Mouse (Mus musculus): ENCODE measurements around the gene Tmcc1. TPM values are rescaled to one million over a fixed set of nuclear protein-coding genes. Genes with fewer than 3 reads are reported as not detected.

Gene Tmcc1
- polyA plus RNA-seq, 1 experiment from 2014 or later: 26.2 TPM

GRCm38 (mm10) chr6:116199682-116200081 is 6.4 kb upstream of the Tmcc1 start:
- no peak overlapping the region for H3K9ac ChIP-seq (replicated peaks; ENCODE audit: low read length)
- no peaks in the 10 kb centered on the region for H3K27me3 ChIP-seq (ENCODE audit: control insufficient read depth, insufficient read depth, low read length)
- H3K27ac ChIP-seq (replicated peaks; ENCODE audit: low read depth, low read length): no peak overlapping the region
- no peak for DNase-seq
- no peaks in the 10 kb centered on the region for H3K9me3 ChIP-seq (ENCODE audit: control insufficient read depth, low read length)
- no peaks in the 10 kb centered on the region for H3K36me3 ChIP-seq (ENCODE audit: control insufficient read depth, insufficient read depth, low read length)
- H3K4me3 ChIP-seq (replicated peaks; ENCODE audit: low read depth, low read length): no peak overlapping the region
- no peak for ATAC-seq (ENCODE audit: low FRiP score, low TSS enrichment)
- 75% methylated on average over 2 of the region's 2 CpGs for WGBS
- no peaks in the 10 kb centered on the region for H3K4me1 ChIP-seq (ENCODE audit: control insufficient read depth, insufficient read depth, low read length)
- H3K4me2 ChIP-seq (ENCODE audit: low read length): no peak overlapping the region

GRCm38 (mm10) chr6:116198173-116198572 is 4.9 kb upstream of the Tmcc1 start:
- Histone ChIP-seq H3K27ac (replicated peaks; ENCODE audit: low read depth, low read length) (no peak overlapping the region), H3K4me1 (ENCODE audit: control insufficient read depth, insufficient read depth, low read length) (peaks cover 6% of the 10 kb centered on the region; the same call in 1 of the 2 replicates), H3K4me2 (ENCODE audit: low read length) (no peak overlapping the region), H3K36me3 (ENCODE audit: control insufficient read depth, insufficient read depth, low read length) (no peaks in the 10 kb centered on the region), H3K9me3 (ENCODE audit: control insufficient read depth, low read length) (no peaks in the 10 kb centered on the region), H3K27me3 (ENCODE audit: control insufficient read depth, insufficient read depth, low read length) (no peaks in the 10 kb centered on the region), H3K4me3 (replicated peaks; ENCODE audit: low read depth, low read length) (no peak overlapping the region), H3K9ac (replicated peaks; ENCODE audit: low read length) (no peak overlapping the region)
- WGBS: 34% methylated on average over 3 of the region's 3 CpGs
- DNase-seq: peak; percentile 67
- ATAC-seq (ENCODE audit: low FRiP score, low TSS enrichment): no peak

- no peaks in the 10 kb centered on the region for H3K27me3 ChIP-seq (ENCODE audit: control insufficient read depth, insufficient read depth, low read length)
- H3K9me3 ChIP-seq (ENCODE audit: control insufficient read depth, low read length): no peaks in the 10 kb centered on the region
- ATAC-seq (ENCODE audit: low FRiP score, low TSS enrichment) (no peak), DNase-seq (no peak)
- WGBS: 72% methylated on average over 8 of the region's 8 CpGs
- H3K4me1 ChIP-seq (ENCODE audit: control insufficient read depth, insufficient read depth, low read length): peaks cover 21% of the 10 kb centered on the region
- H3K36me3 ChIP-seq (ENCODE audit: control insufficient read depth, insufficient read depth, low read length): no peaks in the 10 kb centered on the region
- H3K27ac ChIP-seq (replicated peaks; ENCODE audit: low read depth, low read length): no peak overlapping the region
- H3K4me3 ChIP-seq (replicated peaks; ENCODE audit: low read depth, low read length): no peak overlapping the region
- no peak overlapping the region for H3K9ac ChIP-seq (replicated peaks; ENCODE audit: low read length)
- no peak overlapping the region for H3K4me2 ChIP-seq (ENCODE audit: low read length)
Observed at GRCm38 (mm10) chr6:116195811-116196210, 2.5 kb upstream of the Tmcc1 start.

DNA sequence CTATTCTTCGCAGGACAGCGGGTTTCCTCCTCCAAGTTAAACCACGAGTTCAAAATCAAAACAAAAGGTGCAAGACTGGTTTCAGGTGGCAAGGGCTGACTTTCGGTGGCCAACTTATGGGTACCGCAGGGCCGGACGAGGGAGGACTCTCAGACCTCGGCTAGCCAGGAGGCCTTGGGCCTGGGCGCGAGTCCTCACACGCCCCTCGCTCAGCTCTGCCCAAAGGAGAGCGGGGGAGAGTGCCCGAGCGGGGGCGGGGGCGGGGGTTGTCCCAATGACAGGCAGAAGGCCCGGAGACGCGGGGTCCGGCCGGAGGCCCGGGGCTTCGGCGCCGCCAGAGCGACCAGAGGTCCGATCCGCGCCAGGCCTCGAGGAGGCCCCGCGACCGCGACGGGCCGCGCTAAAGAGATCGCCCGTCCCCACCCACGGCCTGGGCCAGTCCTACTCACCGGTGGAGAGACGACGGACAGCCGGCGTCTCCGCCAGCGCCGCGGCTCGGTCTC is 426 bp downstream of the Tmcc1 start:
- under 1% methylated on average over 41 of the region's 51 CpGs for WGBS
- Histone ChIP-seq H3K9me3 (ENCODE audit: control insufficient read depth, low read length) (no peaks in the 10 kb centered on the region), H3K4me1 (ENCODE audit: control insufficient read depth, insufficient read depth, low read length) (peaks cover 25% of the 10 kb centered on the region), H3K9ac (replicated peaks; ENCODE audit: low read length) (peak overlapping the region; percentile 92), H3K27ac (replicated peaks; ENCODE audit: low read depth, low read length) (peak overlapping the region; percentile 89), H3K4me2 (ENCODE audit: low read length) (peak overlapping the region; percentile 61), H3K36me3 (ENCODE audit: control insufficient read depth, insufficient read depth, low read length) (no peaks in the 10 kb centered on the region), H3K27me3 (ENCODE audit: control insufficient read depth, insufficient read depth, low read length) (no peaks in the 10 kb centered on the region), H3K4me3 (replicated peaks; ENCODE audit: low read depth, low read length) (peak overlapping the region; percentile 94)
- DNase-seq (no peak), ATAC-seq (ENCODE audit: low FRiP score, low TSS enrichment) (peak; percentile 87)

GRCm38 (mm10) chr6:116189417-116189816 is 3.9 kb downstream of the Tmcc1 start:
- no peaks in the 10 kb centered on the region for H3K9me3 ChIP-seq (ENCODE audit: control insufficient read depth, low read length)
- no peak overlapping the region for H3K27ac ChIP-seq (replicated peaks; ENCODE audit: low read depth, low read length)
- no peak overlapping the region for H3K4me3 ChIP-seq (replicated peaks; ENCODE audit: low read depth, low read length)
- H3K36me3 ChIP-seq (ENCODE audit: control insufficient read depth, insufficient read depth, low read length): no peaks in the 10 kb centered on the region
- DNase-seq: no peak
- no peaks in the 10 kb centered on the region for H3K27me3 ChIP-seq (ENCODE audit: control insufficient read depth, insufficient read depth, low read length)
- ATAC-seq (ENCODE audit: low FRiP score, low TSS enrichment): no peak
- H3K4me1 ChIP-seq (ENCODE audit: control insufficient read depth, insufficient read depth, low read length): peaks cover 25% of the 10 kb centered on the region
- H3K4me2 ChIP-seq (ENCODE audit: low read length): no peak overlapping the region
- 91% methylated on average over 1 of the region's 1 CpGs for WGBS
- no peak overlapping the region for H3K9ac ChIP-seq (replicated peaks; ENCODE audit: low read length)

GRCm38 (mm10) chr6:116186485-116186884 is 6.8 kb downstream of the Tmcc1 start:
- H3K27me3 ChIP-seq (ENCODE audit: control insufficient read depth, insufficient read depth, low read length): no peaks in the 10 kb centered on the region
- ATAC-seq (ENCODE audit: low FRiP score, low TSS enrichment) (no peak), DNase-seq (no peak)
- H3K36me3 ChIP-seq (ENCODE audit: control insufficient read depth, insufficient read depth, low read length): no peaks in the 10 kb centered on the region
- 53% methylated on average over 2 of the region's 2 CpGs for WGBS
- H3K4me1 ChIP-seq (ENCODE audit: control insufficient read depth, insufficient read depth, low read length): peaks cover 10% of the 10 kb centered on the region
- H3K27ac ChIP-seq (replicated peaks; ENCODE audit: low read depth, low read length): no peak overlapping the region
- H3K4me3 ChIP-seq (replicated peaks; ENCODE audit: low read depth, low read length): no peak overlapping the region
- no peak overlapping the region for H3K4me2 ChIP-seq (ENCODE audit: low read length)
- H3K9ac ChIP-seq (replicated peaks; ENCODE audit: low read length): no peak overlapping the region
- H3K9me3 ChIP-seq (ENCODE audit: control insufficient read depth, low read length): no peaks in the 10 kb centered on the region

DNA sequence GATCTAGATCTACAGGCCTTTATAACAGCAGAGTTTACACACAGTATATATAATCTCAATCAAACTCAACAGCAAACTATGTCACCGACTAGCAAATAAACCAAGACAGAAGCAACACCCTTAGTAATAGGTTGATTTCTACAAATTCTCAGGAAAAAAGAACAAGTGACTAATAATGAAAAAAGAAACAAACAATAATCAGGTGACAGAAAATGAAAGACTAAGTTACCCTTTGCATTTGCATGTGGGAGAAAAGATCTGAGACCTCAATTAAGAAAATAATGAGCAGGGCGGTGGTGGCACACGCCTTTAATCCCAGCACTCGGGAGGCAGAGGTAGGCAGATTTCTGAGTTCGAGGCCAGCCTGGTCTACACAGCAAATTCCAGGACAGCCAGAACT is 9.8 kb downstream of the Tmcc1 start:
- Histone ChIP-seq H3K9me3 (ENCODE audit: control insufficient read depth, low read length) (no peaks in the 10 kb centered on the region), H3K4me1 (ENCODE audit: control insufficient read depth, insufficient read depth, low read length) (no peaks in the 10 kb centered on the region), H3K27me3 (ENCODE audit: control insufficient read depth, insufficient read depth, low read length) (no peaks in the 10 kb centered on the region), H3K27ac (replicated peaks; ENCODE audit: low read depth, low read length) (no peak overlapping the region), H3K36me3 (ENCODE audit: control insufficient read depth, insufficient read depth, low read length) (no peaks in the 10 kb centered on the region), H3K4me3 (replicated peaks; ENCODE audit: low read depth, low read length) (no peak overlapping the region), H3K9ac (replicated peaks; ENCODE audit: low read length) (no peak overlapping the region), H3K4me2 (ENCODE audit: low read length) (no peak overlapping the region)
- no peak for DNase-seq
- 95% methylated on average over 5 of the region's 5 CpGs for WGBS
- no peak for ATAC-seq (ENCODE audit: low FRiP score, low TSS enrichment)

DNA sequence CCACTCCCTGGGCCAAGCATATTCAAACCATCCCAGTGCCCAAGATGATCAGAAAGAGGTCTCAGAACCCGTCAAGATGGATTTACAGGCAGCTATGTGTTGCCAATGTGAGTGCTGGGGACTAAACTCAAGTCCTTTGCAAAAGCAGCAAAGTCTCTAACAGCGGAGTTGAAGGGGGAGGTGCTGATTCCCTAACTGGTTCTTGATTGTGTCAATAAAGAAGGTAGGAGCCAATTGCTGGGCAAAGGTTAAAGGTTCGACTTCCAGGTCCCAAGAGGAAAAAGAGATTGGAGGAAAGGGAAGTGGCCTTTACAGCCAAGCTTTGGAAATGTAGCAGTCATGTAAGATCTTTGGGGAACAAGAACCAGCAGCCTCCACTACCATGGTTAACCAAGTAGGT is 12.6 kb downstream of the Tmcc1 start:
- no peaks in the 10 kb centered on the region for H3K9me3 ChIP-seq (ENCODE audit: control insufficient read depth, low read length)
- WGBS: 74% methylated on average over 3 of the region's 3 CpGs

GRCm38 (mm10) chr6:116178376-116178775 is 14.9 kb downstream of the Tmcc1 start:
- no peaks in the 10 kb centered on the region for H3K36me3 ChIP-seq (ENCODE audit: control insufficient read depth, insufficient read depth, low read length)
- no peak overlapping the region for H3K27ac ChIP-seq (replicated peaks; ENCODE audit: low read depth, low read length)
- H3K4me2 ChIP-seq (ENCODE audit: low read length): no peak overlapping the region
- no peak for ATAC-seq (ENCODE audit: low FRiP score, low TSS enrichment)
- no peaks in the 10 kb centered on the region for H3K9me3 ChIP-seq (ENCODE audit: control insufficient read depth, low read length)
- H3K4me1 ChIP-seq (ENCODE audit: control insufficient read depth, insufficient read depth, low read length): no peaks in the 10 kb centered on the region
- H3K4me3 ChIP-seq (replicated peaks; ENCODE audit: low read depth, low read length): no peak overlapping the region
- no peak for DNase-seq
- 96% methylated on average over 2 of the region's 2 CpGs for WGBS
- no peaks in the 10 kb centered on the region for H3K27me3 ChIP-seq (ENCODE audit: control insufficient read depth, insufficient read depth, low read length)
- no peak overlapping the region for H3K9ac ChIP-seq (replicated peaks; ENCODE audit: low read length)

More for the DNA sequence above, 12.6 kb downstream of the Tmcc1 start:
- ATAC-seq (ENCODE audit: low FRiP score, low TSS enrichment): no peak
- no peaks in the 10 kb centered on the region for H3K4me1 ChIP-seq (ENCODE audit: control insufficient read depth, insufficient read depth, low read length)
- H3K36me3 ChIP-seq (ENCODE audit: control insufficient read depth, insufficient read depth, low read length): no peaks in the 10 kb centered on the region
- DNase-seq: no peak
- H3K27ac ChIP-seq (replicated peaks; ENCODE audit: low read depth, low read length): no peak overlapping the region
- H3K4me3 ChIP-seq (replicated peaks; ENCODE audit: low read depth, low read length): no peak overlapping the region
- H3K27me3 ChIP-seq (ENCODE audit: control insufficient read depth, insufficient read depth, low read length): no peaks in the 10 kb centered on the region
- no peak overlapping the region for H3K9ac ChIP-seq (replicated peaks; ENCODE audit: low read length)
- no peak overlapping the region for H3K4me2 ChIP-seq (ENCODE audit: low read length)
